Mouse (Mus musculus): ENCODE measurements around the gene Tcf7.

DNA sequence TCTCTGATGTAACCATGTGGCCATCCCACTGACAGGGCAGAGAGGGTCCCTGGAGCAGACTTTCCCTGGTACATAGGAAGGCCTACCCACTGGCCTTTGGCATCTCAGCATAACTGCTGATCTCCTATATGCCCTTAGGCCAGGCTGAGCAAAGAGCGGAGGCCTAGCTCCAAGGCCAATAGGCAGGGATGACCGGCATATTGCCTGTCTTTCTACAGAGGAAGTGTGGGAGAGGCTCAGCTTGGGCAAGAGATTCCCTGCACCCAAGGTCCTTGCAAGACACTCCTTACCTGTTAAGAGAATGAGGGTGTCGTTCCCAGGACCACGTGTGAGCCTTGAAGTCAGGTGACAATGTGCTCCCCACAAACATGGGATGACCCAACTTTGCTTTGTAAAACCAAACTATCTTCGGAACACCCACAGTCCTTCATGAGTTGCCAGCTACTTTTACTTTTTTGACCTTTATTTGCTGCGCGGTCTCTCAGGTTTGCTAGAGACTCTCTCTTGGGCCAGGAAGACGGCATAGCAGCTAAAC lies 3.1 kb downstream of the Tcf7 start:
- TF ChIP-seq GATA1 (IDR thresholded peaks at IDR 0.05; ENCODE audit: borderline replicate concordance, low read length) = no peak
- no peak for TF ChIP-seq FLI1 (IDR thresholded peaks at IDR 0.05; ENCODE audit: low read length)

Measured in megakaryocyte, embryonic 14.5 days (primary cell).